Mouse (Mus musculus): ENCODE data around the gene Nsg2.

GRCm38 (mm10) chr11:32083462-32083861 is 83.2 kb downstream of the Nsg2 start:
- TF ChIP-seq POLR2A (IDR thresholded peaks at IDR 0.05; ENCODE audit: borderline replicate concordance, control insufficient read depth, low read depth, low read length) (no peak), CTCF (IDR thresholded peaks at IDR 0.05; ENCODE audit: control insufficient read depth, insufficient read depth, low read length) (no peak)
